ENCODE assay signal across 18 mouse cellular contexts in genomic region chr12:100539158-100539714, GRCm38 (mm10). TPM values are rescaled to one million over a fixed set of nuclear protein-coding genes. Genes with fewer than 3 reads are reported as not detected.
DNase-seq lines count a peak whose midpoint lies in the region; ATAC-seq and TF ChIP-seq lines count a peak whose summit lies in the region.
"Had no signal": no experiment of that assay in that cellular context is flagged by ENCODE, and none has a peak within 500 bp of the region (broad histone marks: within the 10 kb centered on the region; RNA-seq: fewer than 3 reads in every experiment).

No protein-coding gene starts in this region.

- intact Hi-C loops in gastrocnemius, adult 2 months (cut with DNase I), result no loop called here

- no peaks in the 10 kb centered on the region for H3K27me3 ChIP-seq in intestine, embryonic 15.5 days (replicated peaks)
- H3K27me3 ChIP-seq in intestine, embryonic 16.5 days (replicated peaks; ENCODE audit: control insufficient read depth, insufficient read depth, low read length), result no peaks in the 10 kb centered on the region
- no peaks in the 10 kb centered on the region for H3K27me3 ChIP-seq in lung, embryonic 15.5 days
- H3K27me3 ChIP-seq in hindbrain, embryonic 14.5 days (ENCODE audit: control insufficient read depth, insufficient read depth, low read length), result no peaks in the 10 kb centered on the region
- H3K27me3 ChIP-seq: embryonic facial prominence, embryonic 15.5 days; forebrain, embryonic 12.5 days; hindbrain, embryonic 15.5 days; liver, embryonic 12.5 days; midbrain, embryonic 15.5 days had no signal

- no peaks in the 10 kb centered on the region for H3K9me3 ChIP-seq in intestine, embryonic 15.5 days
- no peaks in the 10 kb centered on the region for H3K9me3 ChIP-seq in intestine, embryonic 16.5 days (ENCODE audit: control insufficient read depth, low read length)
- no peaks in the 10 kb centered on the region for H3K9me3 ChIP-seq in lung, embryonic 15.5 days
- H3K9me3 ChIP-seq in hindbrain, embryonic 14.5 days (ENCODE audit: control insufficient read depth, low read length), result no peaks in the 10 kb centered on the region
- H3K9me3 ChIP-seq: embryonic facial prominence, embryonic 15.5 days; forebrain, embryonic 12.5 days; hindbrain, embryonic 15.5 days; limb, embryonic 10.5 days; liver, embryonic 12.5 days; midbrain, embryonic 15.5 days had no signal

- no peak for TF ChIP-seq CTCF in gastrocnemius, adult 2 months (IDR thresholded peaks at IDR 0.05)

- DNase-seq in gastrocnemius, adult 2 months, result no peak
- no peak for DNase-seq in gastrocnemius, postnatal 25 days
- no peak for DNase-seq in lung, postnatal 25 days (ENCODE audit: low spot score)
- peak; percentile 37 for DNase-seq in kidney, postnatal 14 days
- no peak for DNase-seq in hindbrain, embryonic 14.5 days (ENCODE audit: low spot score)
- DNase-seq: cerebellum, adult 11-12 months; layer of hippocampus, postnatal 36 days; right cerebral cortex, postnatal 25 days; thymus, postnatal 4 days had no signal

- H3K4me3 ChIP-seq in gastrocnemius, adult 2 months, result no peak overlapping the region
- no peak overlapping the region for H3K4me3 ChIP-seq in intestine, embryonic 15.5 days (replicated peaks)
- H3K4me3 ChIP-seq in intestine, embryonic 16.5 days (ENCODE audit: low read length), result no peak overlapping the region
- no peak overlapping the region for H3K4me3 ChIP-seq in lung, embryonic 15.5 days
- H3K4me3 ChIP-seq in hindbrain, embryonic 14.5 days (replicated peaks; ENCODE audit: low read length), result no peak overlapping the region
- H3K4me3 ChIP-seq: embryonic facial prominence, embryonic 15.5 days; forebrain, embryonic 12.5 days; hindbrain, embryonic 15.5 days; limb, embryonic 10.5 days; liver, embryonic 12.5 days; midbrain, embryonic 15.5 days had no signal

- no peaks in the 10 kb centered on the region for H3K36me3 ChIP-seq in intestine, embryonic 15.5 days
- H3K36me3 ChIP-seq in intestine, embryonic 16.5 days (ENCODE audit: control insufficient read depth, insufficient read depth, low read length), result no peaks in the 10 kb centered on the region
- H3K36me3 ChIP-seq in lung, embryonic 15.5 days, result no peaks in the 10 kb centered on the region
- no peaks in the 10 kb centered on the region for H3K36me3 ChIP-seq in hindbrain, embryonic 14.5 days (replicated peaks; ENCODE audit: control insufficient read depth, insufficient read depth)
- H3K36me3 ChIP-seq: embryonic facial prominence, embryonic 15.5 days; forebrain, embryonic 12.5 days; hindbrain, embryonic 15.5 days; limb, embryonic 10.5 days; liver, embryonic 12.5 days; midbrain, embryonic 15.5 days had no signal

- WGBS in intestine, embryonic 15.5 days, result 47% methylated on average over 9 of the region's 9 CpGs
- WGBS in intestine, embryonic 16.5 days, result 41% methylated on average over 9 of the region's 9 CpGs
- 24% methylated on average over 9 of the region's 9 CpGs for WGBS in lung, embryonic 15.5 days
- WGBS in hindbrain, embryonic 14.5 days, result 68% methylated on average over 9 of the region's 9 CpGs

- H3K9ac ChIP-seq in intestine, embryonic 15.5 days, result no peak overlapping the region
- no peak overlapping the region for H3K9ac ChIP-seq in intestine, embryonic 16.5 days (ENCODE audit: low read depth, low read length)
- no peak overlapping the region for H3K9ac ChIP-seq in lung, embryonic 15.5 days
- H3K9ac ChIP-seq in hindbrain, embryonic 14.5 days, result no peak overlapping the region
- H3K9ac ChIP-seq: embryonic facial prominence, embryonic 15.5 days; forebrain, embryonic 12.5 days; hindbrain, embryonic 15.5 days; liver, embryonic 12.5 days; midbrain, embryonic 15.5 days had no signal

- H3K4me2 ChIP-seq in intestine, embryonic 15.5 days (replicated peaks), result no peak overlapping the region
- H3K4me2 ChIP-seq in intestine, embryonic 16.5 days (ENCODE audit: low read depth, low read length), result no peak overlapping the region
- H3K4me2 ChIP-seq in lung, embryonic 15.5 days, result 0 out of 2 replicates have a peak overlapping the region, but pooled peaks have one; percentile 14
- H3K4me2 ChIP-seq in hindbrain, embryonic 14.5 days (replicated peaks), result no peak overlapping the region
- H3K4me2 ChIP-seq: embryonic facial prominence, embryonic 15.5 days; forebrain, embryonic 12.5 days; hindbrain, embryonic 15.5 days; liver, embryonic 12.5 days; midbrain, embryonic 15.5 days had no signal

- no peaks in the 10 kb centered on the region for H3K4me1 ChIP-seq in intestine, embryonic 15.5 days (replicated peaks)
- 0 out of 2 replicates have a peak, but pooled peaks cover 2% of the 10 kb centered on the region for H3K4me1 ChIP-seq in intestine, embryonic 16.5 days (ENCODE audit: control insufficient read depth, insufficient read depth, low read length)
- H3K4me1 ChIP-seq in lung, embryonic 15.5 days, result peaks cover 20% of the 10 kb centered on the region
- H3K4me1 ChIP-seq in hindbrain, embryonic 14.5 days (replicated peaks; ENCODE audit: control insufficient read depth, insufficient read depth, low read length), result peaks cover 2% of the 10 kb centered on the region; the same call in 1 of the 2 replicates
- H3K4me1 ChIP-seq: embryonic facial prominence, embryonic 15.5 days; liver, embryonic 12.5 days had no signal

- ATAC-seq in intestine, embryonic 15.5 days, result peak; percentile 49; the same call in 1 of the 2 replicates
- ATAC-seq in intestine, embryonic 16.5 days, result no peak
- no peak for ATAC-seq in lung, embryonic 15.5 days (ENCODE audit: borderline replicate concordance, extremely low read depth, low FRiP score, low TSS enrichment)
- ATAC-seq in hindbrain, embryonic 14.5 days (ENCODE audit: low FRiP score), result no peak
- ATAC-seq: liver, embryonic 12.5 days; midbrain, embryonic 15.5 days had no signal

- H3K27ac ChIP-seq in gastrocnemius, adult 2 months, result peak overlapping the region; percentile 62
- no peak overlapping the region for H3K27ac ChIP-seq in intestine, embryonic 15.5 days
- no peak overlapping the region for H3K27ac ChIP-seq in intestine, embryonic 16.5 days (ENCODE audit: low read length)
- peak overlapping the region; percentile 19 for H3K27ac ChIP-seq in lung, embryonic 15.5 days
- no peak overlapping the region for H3K27ac ChIP-seq in hindbrain, embryonic 14.5 days
- H3K27ac ChIP-seq: embryonic facial prominence, embryonic 15.5 days; forebrain, embryonic 12.5 days; hindbrain, embryonic 15.5 days; limb, embryonic 10.5 days; liver, embryonic 12.5 days; midbrain, embryonic 15.5 days had no signal

RNA-seq across cellular contexts. Expression of gene Ttc7b, which starts 18.6 kb away (rescaled TPM):
- total RNA-seq in gastrocnemius, adult 2 months (2021), result 100 to 1,000 TPM; 147 to 160 TPM
- 100 to 1,000 TPM in 1 of 2 experiments, 10 to 100 TPM in 1; 98.3 to 136 TPM for total RNA-seq in gastrocnemius, postnatal 25 days (2021)
- polyA plus RNA-seq in intestine, embryonic 15.5 days (2015; fragmentation: Nextera tagmentation; extraction: Ambion mirVana), result 3.4 and 4.0 TPM in 2 replicates
- polyA plus RNA-seq in intestine, embryonic 16.5 days (2015; fragmentation: Nextera tagmentation; extraction: Ambion mirVana), result 2.4 and 2.8 TPM in 2 replicates
- 4.6 and 5.2 TPM in 2 replicates for polyA plus RNA-seq in lung, embryonic 15.5 days (2015; fragmentation: Nextera tagmentation; extraction: Ambion mirVana)
- polyA plus RNA-seq in hindbrain, embryonic 14.5 days (2014; fragmentation: Nextera tagmentation; extraction: Ambion mirVana), result 12.2 and 12.4 TPM in 2 replicates

Comparison
In these comparisons a context has a peak if more than half of its experiments do, and no peak if none do; other contexts are left out.
1. H3K27ac ChIP-seq: peak in gastrocnemius, adult 2 months (single experiment) and lung, embryonic 15.5 days (single experiment); none in intestine, embryonic 15.5 days (single experiment), intestine, embryonic 16.5 days (single experiment) and hindbrain, embryonic 14.5 days (single experiment).